Mouse (Mus musculus) lung, embryonic 14.5 days (tissue): ENCODE results near the gene Hmcn1. TPM values are rescaled to one million over a fixed set of nuclear protein-coding genes. Genes with fewer than 3 reads are reported as not detected.

Experiments
- ATAC-seq: fragments of 200-750 bp; cut with Nextera tagmentation; 2 replicates; pipeline ENCODE4 v1.8.0; 2017; ENCODE audit warnings: mild to moderate bottlenecking, moderate TSS enrichment, moderate library complexity; ENCODE audit not compliant: insufficient read depth
- DNase-seq: peaks from one replicate; pipeline ENCODE4 v3.0.0-alpha.2; 2015
- H3K27ac ChIP-seq: fragments of 300-500 bp; sonication (generic); 2 replicates; pipeline ENCODE4 v1.5.1; 2014; ENCODE audit warnings: low read depth, mild to moderate bottlenecking, moderate library complexity
- H3K27me3 ChIP-seq: fragments of 300-500 bp; sonication (generic); 2 replicates; pipeline ENCODE4 v1.6.1; 2014; ENCODE audit warnings: low read length, control low read depth; ENCODE audit not compliant: insufficient read depth
- H3K36me3 ChIP-seq: fragments of 300-500 bp; sonication (generic); 2 replicates; pipeline ENCODE4 v1.6.1; 2014; ENCODE audit warnings: control low read depth; ENCODE audit not compliant: insufficient read depth
- H3K4me1 ChIP-seq: fragments of 300-500 bp; sonication (generic); 2 replicates; pipeline ENCODE4 v1.6.1; 2014; ENCODE audit warnings: antibody characterized with exemption, control low read depth; ENCODE audit not compliant: insufficient read depth
- H3K4me2 ChIP-seq: fragments of 300-500 bp; sonication (generic); 2 replicates; pipeline ENCODE4 v1.6.1; 2014; ENCODE audit warnings: mild to moderate bottlenecking
- H3K4me3 ChIP-seq: fragments of 300-500 bp; sonication (generic); 2 replicates; pipeline ENCODE4 v1.5.1; 2014; ENCODE audit warnings: low read depth, low read length
- H3K9ac ChIP-seq: fragments of 300-500 bp; sonication (generic); 2 replicates; pipeline ENCODE4 v1.6.1; 2014
- H3K9me3 ChIP-seq: fragments of 300-500 bp; sonication (generic); 2 replicates; pipeline ENCODE4 v1.6.1; 2016; ENCODE audit warnings: low read depth, low read length, control low read depth
- CTCF ChIP-seq: IDR thresholded peaks from 2 replicates; pipeline ENCODE4 v1.5.1; 2016; ENCODE audit warnings: antibody characterized with exemption, low read depth
- WGBS: fragments of 180-500 bp; shearing (Covaris S2); extraction: QIAGEN DNeasy Blood & Tissue Kit; methylation state at CpG from one replicate; pipeline ENCODE4 v1.1.7; 2014; 5-methylcytosine and 5-hydroxymethylcytosine counted together
- polyA plus RNA-seq: library from polyadenylated mRNA; unstranded; fragments of >200 nt; fragmentation: Nextera tagmentation; extraction: Ambion mirVana; gene quantifications from 2 replicates; pipeline ENCODE4 v1.2.1, GENCODE M21; 2014

Hmcn1 gene
- polyA plus RNA-seq, 1 experiment from 2014 or later, result 17.1 TPM

GRCm38 (mm10) chr1:150769836-150770235, 223.4 kb downstream of the Hmcn1 start:
- no peak for TF ChIP-seq CTCF
- no peaks in the 10 kb centered on the region for H3K27me3 ChIP-seq
- ATAC-seq (no peak), DNase-seq (no peak)
- H3K4me3 ChIP-seq, result no peak overlapping the region
- H3K9ac ChIP-seq, result no peak overlapping the region
- no peaks in the 10 kb centered on the region for H3K4me1 ChIP-seq
- WGBS, result 44% methylated on average over 2 of the region's 2 CpGs
- H3K4me2 ChIP-seq, result no peak overlapping the region
- no peaks in the 10 kb centered on the region for H3K36me3 ChIP-seq
- no peak overlapping the region for H3K27ac ChIP-seq
- H3K9me3 ChIP-seq, result no peaks in the 10 kb centered on the region

GRCm38 (mm10) chr1:150761678-150762077, 231.6 kb downstream of the Hmcn1 start:
- DNase-seq (no peak), ATAC-seq (no peak)
- no peaks in the 10 kb centered on the region for H3K4me1 ChIP-seq
- TF ChIP-seq CTCF, result no peak
- no peak overlapping the region for H3K9ac ChIP-seq
- no peak overlapping the region for H3K4me3 ChIP-seq
- 81% methylated on average over 4 of the region's 4 CpGs for WGBS
- H3K9me3 ChIP-seq, result no peaks in the 10 kb centered on the region
- H3K27ac ChIP-seq, result no peak overlapping the region
- no peak overlapping the region for H3K4me2 ChIP-seq
- H3K27me3 ChIP-seq, result no peaks in the 10 kb centered on the region
- no peaks in the 10 kb centered on the region for H3K36me3 ChIP-seq

DNA sequence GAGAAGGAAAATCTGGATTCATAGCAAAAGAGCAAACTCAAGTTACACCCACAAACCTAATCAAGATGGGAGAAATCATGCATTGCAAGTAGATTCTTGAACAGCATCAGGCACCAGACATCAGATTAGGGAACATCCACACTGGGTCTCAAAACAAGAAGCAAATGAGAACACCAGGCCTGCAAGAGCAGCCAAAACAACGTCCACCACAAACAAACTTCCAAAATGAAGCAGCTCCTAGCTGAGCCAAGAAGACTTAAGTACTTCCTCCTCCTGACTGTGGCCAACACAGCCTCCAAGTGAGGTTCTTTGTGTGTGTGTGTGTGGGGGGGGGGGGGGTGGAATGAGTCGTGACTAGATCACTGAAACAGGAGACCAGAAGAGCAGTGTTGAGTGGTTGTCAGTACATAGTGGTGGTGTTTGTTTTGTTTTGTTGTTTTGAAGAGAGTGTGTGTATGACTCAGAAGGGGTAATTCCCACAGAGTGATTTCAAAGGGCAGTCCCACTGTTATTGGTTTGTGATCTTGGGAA, 232.4 kb downstream of the Hmcn1 start:
- WGBS, result 29% methylated on average over 2 of the region's 2 CpGs
- TF ChIP-seq CTCF, result no peak
- Histone ChIP-seq H3K4me3 (no peak overlapping the region), H3K9me3 (no peaks in the 10 kb centered on the region), H3K36me3 (no peaks in the 10 kb centered on the region), H3K27me3 (no peaks in the 10 kb centered on the region), H3K27ac (no peak overlapping the region), H3K9ac (no peak overlapping the region), H3K4me2 (no peak overlapping the region), H3K4me1 (no peaks in the 10 kb centered on the region)
- DNase-seq (no peak), ATAC-seq (no peak)

GRCm38 (mm10) chr1:150759476-150760079, 233.7 kb downstream of the Hmcn1 start:
- no peaks in the 10 kb centered on the region for H3K27me3 ChIP-seq
- 20% methylated on average over 2 of the region's 2 CpGs for WGBS
- H3K4me1 ChIP-seq, result no peaks in the 10 kb centered on the region
- H3K27ac ChIP-seq, result no peak overlapping the region; the same call in 1 of the 2 replicates
- ATAC-seq, result peak; percentile 86
- no peaks in the 10 kb centered on the region for H3K36me3 ChIP-seq
- no peak overlapping the region for H3K4me2 ChIP-seq
- no peak overlapping the region for H3K9ac ChIP-seq
- H3K9me3 ChIP-seq, result no peaks in the 10 kb centered on the region
- no peak overlapping the region for H3K4me3 ChIP-seq
- no peak for TF ChIP-seq CTCF
- peak; percentile 82 for DNase-seq

GRCm38 (mm10) chr1:150753920-150754319, 239.3 kb downstream of the Hmcn1 start:
- no peaks in the 10 kb centered on the region for H3K4me1 ChIP-seq
- no peak overlapping the region for H3K27ac ChIP-seq
- no peaks in the 10 kb centered on the region for H3K9me3 ChIP-seq
- no peak overlapping the region for H3K9ac ChIP-seq
- DNase-seq, result no peak
- no peaks in the 10 kb centered on the region for H3K36me3 ChIP-seq
- ATAC-seq, result no peak
- WGBS, result 74% methylated on average over 5 of the region's 5 CpGs
- H3K4me3 ChIP-seq, result no peak overlapping the region
- no peak overlapping the region for H3K4me2 ChIP-seq
- no peak for TF ChIP-seq CTCF
- no peaks in the 10 kb centered on the region for H3K27me3 ChIP-seq

DNA sequence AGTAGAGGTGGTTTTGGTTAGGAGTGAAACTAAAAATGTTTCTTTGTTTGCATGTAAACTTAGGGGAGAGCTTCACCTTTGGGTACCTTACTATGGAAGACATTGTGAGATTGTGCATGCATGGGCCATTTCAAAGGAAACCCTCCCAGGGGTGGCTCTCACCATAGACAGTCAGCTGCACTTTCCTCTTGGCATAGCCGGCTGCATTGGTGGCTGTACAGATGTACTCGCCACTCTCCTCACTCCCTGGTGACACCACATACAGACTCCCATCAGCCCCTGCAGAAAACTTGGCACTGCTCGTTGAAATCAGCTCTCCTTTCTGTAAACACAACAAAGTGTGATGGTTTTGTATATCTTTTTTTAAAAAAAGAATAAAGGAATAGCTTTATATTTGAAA, 244.5 kb downstream of the Hmcn1 start:
- ATAC-seq (0 out of 2 replicates have a peak, but pooled peaks have one; percentile 60), DNase-seq (no peak)
- H3K4me2 ChIP-seq, result no peak overlapping the region

GRCm38 (mm10) chr1:150747771-150748170, 245.5 kb downstream of the Hmcn1 start:
- Histone ChIP-seq H3K4me2 (no peak overlapping the region), H3K36me3 (0 out of 2 replicates have a peak, but pooled peaks cover 3% of the 10 kb centered on the region), H3K4me3 (no peak overlapping the region), H3K9me3 (no peaks in the 10 kb centered on the region), H3K27ac (no peak overlapping the region), H3K9ac (no peak overlapping the region), H3K27me3 (no peaks in the 10 kb centered on the region), H3K4me1 (no peaks in the 10 kb centered on the region)
- DNase-seq (no peak), ATAC-seq (no peak)
- WGBS, result 83% methylated on average over 4 of the region's 4 CpGs
- no peak for TF ChIP-seq CTCF

More for the DNA sequence above, 244.5 kb downstream of the Hmcn1 start:
- Histone ChIP-seq H3K9me3 (no peaks in the 10 kb centered on the region), H3K27me3 (no peaks in the 10 kb centered on the region), H3K27ac (no peak overlapping the region), H3K36me3 (0 out of 2 replicates have a peak, but pooled peaks cover 3% of the 10 kb centered on the region), H3K4me3 (no peak overlapping the region), H3K9ac (no peak overlapping the region), H3K4me1 (no peaks in the 10 kb centered on the region)
- no peak for TF ChIP-seq CTCF
- WGBS, result 52% methylated on average over 3 of the region's 3 CpGs
